Mouse (Mus musculus) embryo, embryonic 11 days (tissue): ENCODE data around the gene Klrg1.

Source experiments
- DNase-seq: peaks from one replicate; pipeline ENCODE4 v3.0.0-alpha.2; 2015

Klrg1 gene

DNA sequence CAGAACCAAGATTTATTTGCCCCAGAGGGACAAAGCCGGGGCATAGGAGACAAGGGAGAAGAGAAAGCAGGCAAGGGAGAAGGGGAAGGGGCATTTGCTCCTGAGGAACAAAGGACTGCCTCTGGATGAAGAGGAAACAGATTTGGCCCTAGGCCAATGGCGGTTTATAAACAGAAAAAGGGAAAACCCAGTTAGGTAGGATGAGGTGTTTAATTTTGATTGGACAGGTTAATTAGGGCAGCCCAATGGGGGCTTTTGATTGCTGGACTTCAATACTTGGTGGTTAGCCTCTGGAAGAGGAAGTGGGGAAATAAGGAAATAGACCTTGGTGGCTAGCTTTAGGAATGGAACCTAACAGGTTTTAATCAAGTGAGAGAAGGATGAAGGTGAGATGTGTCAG lies 9.5 kb upstream of the Klrg1 start:
- DNase-seq: no peak

GRCm38 (mm10) chr6:122291735-122292134 lies 9.1 kb upstream of the Klrg1 start:
- DNase-seq: no peak

DNA sequence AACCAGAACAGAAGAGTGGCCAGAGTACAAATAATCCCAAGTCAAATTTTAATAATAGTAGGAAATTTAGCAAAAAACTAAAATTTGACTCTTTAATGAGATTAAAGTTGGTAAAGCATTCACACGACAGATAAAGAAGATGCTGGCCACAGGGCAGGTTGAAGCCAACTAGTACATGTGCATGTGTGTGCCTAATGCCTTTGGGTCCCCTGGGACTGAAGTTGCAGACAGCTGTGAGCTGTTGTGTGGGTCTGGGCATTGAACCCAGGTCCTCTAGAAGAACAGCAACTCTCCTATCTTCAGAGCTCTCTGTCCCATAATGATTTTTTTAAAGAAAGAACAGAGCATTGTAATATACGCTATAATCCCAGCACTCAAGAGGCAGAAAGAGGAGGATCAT lies 8.6 kb upstream of the Klrg1 start:
- no peak for DNase-seq

- DNase-seq: peak; percentile 42
These were observed 7.6 kb upstream of the Klrg1 start for GRCm38 (mm10) chr6:122290253-122290652.

GRCm38 (mm10) chr6:122289313-122289712 lies 6.6 kb upstream of the Klrg1 start:
- no peak for DNase-seq

- no peak for DNase-seq
These were observed 5.6 kb upstream of the Klrg1 start for GRCm38 (mm10) chr6:122288263-122288662.

- no peak for DNase-seq
These were observed 2.1 kb upstream of the Klrg1 start for GRCm38 (mm10) chr6:122284823-122285222.

- DNase-seq: no peak
These were observed 1.6 kb upstream of the Klrg1 start for GRCm38 (mm10) chr6:122284304-122284703.

DNA sequence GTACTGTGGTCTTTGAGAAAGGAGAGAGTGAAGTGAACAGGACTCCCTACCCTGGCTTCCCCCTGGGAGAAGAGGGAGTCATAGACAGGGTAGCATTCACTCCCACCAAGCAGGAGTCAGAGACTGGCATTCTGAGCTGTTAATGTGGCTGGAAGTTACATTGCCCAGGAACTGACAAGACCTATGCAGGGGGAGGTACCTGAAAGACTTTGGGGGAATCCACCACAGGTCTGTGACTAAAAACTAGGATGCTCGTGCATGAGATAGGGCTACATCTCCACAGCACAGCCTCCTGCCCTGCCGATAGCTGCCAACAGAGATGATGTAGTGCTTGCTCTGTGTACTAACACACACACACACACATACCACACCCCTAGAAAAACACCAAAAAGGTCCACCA lies 747 bp upstream of the Klrg1 start:
- no peak for DNase-seq

GRCm38 (mm10) chr6:122276565-122276964 lies 6.1 kb downstream of the Klrg1 start:
- DNase-seq: no peak

- DNase-seq: no peak
These were observed 8.1 kb downstream of the Klrg1 start for GRCm38 (mm10) chr6:122274546-122274945.

DNA sequence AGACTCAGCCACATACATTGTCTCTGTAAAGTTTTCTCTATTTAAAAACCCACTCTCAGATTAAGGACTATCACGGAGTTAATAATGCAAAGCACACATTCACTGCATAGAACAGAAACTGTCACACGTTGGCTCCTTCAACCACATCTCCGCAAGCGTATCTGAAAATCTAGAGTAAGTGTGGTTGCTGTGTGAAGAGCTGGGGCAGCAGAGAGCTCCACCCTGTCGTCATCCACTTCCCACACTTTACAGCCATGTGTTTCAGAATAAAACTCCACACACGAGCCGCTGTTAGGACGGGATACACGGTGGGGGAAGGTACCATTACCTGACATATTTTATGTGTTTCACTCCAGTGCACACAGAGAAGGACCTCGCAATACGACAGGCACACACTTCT lies 12.5 kb downstream of the Klrg1 start:
- DNase-seq: no peak

DNA sequence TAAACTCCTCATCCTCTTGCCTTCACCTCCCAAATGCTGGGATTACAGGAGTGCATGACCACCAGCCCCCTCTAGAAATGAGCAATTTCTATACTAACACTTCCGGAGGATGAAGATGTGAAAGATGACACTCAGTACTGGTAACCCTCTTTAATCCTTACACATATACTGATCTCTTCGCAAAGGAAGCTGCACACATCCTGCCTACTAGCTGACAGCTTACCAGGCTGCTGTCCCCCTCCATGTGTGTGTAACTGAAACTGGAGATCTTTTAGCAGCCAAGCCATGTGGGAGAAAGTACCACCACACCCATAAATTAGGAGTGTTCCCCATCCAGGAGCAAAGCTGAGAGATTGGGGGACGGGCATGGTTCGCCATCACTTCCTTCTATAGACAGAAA lies 13.5 kb downstream of the Klrg1 start:
- no peak for DNase-seq

- DNase-seq: no peak
These were observed 14.1 kb downstream of the Klrg1 start for GRCm38 (mm10) chr6:122268561-122268960.

DNA sequence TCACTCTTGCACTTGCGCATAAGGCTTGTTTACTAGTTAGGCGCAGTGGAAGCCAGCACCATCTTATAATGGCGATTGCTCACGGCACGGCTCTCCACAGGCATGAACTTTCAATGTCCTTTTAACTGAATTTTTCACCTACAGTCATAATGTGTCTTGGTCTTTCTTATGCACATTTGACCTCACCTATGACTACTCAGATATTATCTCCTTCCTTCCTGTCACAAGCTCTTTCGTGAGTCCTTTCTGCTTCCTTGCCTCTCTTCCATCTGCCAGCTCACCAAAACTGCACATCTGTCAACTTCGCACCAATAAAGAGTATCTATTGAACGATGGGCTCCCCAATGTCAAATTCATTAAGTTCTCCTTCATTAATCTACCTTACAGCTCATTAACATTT lies 20.1 kb downstream of the Klrg1 start:
- DNase-seq: no peak

DNA sequence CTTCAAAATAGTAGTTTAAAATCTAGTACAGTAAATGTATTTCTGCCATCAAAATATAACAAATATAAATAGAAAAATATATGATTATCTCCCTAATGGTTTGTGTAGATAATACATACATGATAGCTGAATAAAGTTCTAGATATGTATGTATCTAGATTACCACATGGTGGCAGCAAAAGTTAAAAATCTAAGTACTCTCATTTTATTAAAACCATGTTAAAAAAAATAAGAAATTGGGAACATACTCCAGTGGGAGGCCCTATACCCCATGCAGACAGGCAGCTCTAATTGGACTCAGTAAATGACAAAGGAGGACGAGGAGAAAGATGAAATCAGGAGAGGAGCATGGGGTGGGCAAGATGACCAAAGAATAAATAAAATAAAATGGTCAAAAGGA lies 30.5 kb downstream of the Klrg1 start:
- DNase-seq: peak; percentile 38

- DNase-seq: no peak
These were observed 32.6 kb downstream of the Klrg1 start for GRCm38 (mm10) chr6:122250033-122250432.
